Mouse (Mus musculus) neural tube, embryonic 10.5 days (tissue): ENCODE results near the gene Obscn.

ENCODE experiments used
- DNase-seq: peaks from one replicate; pipeline ENCODE4 v3.0.0-alpha.2; 2017; ENCODE audit warnings: low spot score; ENCODE audit errors: extremely low spot score

The Obscn gene

GRCm38 (mm10) chr11:59058025-59058424 lies 78.2 kb downstream of the Obscn start:
- no peak for DNase-seq

- DNase-seq: no peak
Observed at GRCm38 (mm10) chr11:59051031-59051430, 85.2 kb downstream of the Obscn start.

DNA sequence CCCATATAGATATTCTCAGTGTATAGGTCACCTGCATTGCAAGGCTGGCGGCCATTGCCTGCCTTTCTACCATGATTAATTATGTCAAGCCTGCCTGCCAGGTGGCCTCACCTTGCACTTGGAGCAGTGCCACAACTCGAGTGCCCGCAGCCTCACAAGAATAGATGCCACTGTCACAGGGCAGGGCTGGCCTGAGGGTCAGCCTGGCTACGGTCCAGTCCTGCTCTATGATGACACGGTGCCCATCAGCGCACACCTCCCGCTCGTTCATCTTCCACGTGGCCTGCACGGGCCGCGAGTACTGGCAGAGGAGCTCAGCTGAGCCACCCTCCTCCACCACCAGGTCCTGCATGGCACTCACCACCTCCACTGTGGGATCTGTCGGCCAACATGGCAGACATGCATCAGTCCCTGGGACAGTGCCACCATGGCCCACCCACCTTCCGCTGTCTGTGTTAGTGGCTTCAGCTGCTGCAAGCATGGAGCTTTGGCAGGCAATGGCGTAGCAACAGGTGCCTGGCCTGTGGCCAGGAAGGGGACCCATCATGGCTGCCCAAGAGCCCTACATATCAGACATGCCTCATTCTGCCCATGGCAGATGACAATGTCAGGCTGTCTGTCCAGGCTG lies 91.4 kb downstream of the Obscn start:
- no peak for DNase-seq

GRCm38 (mm10) chr11:59029003-59029402 lies 107.2 kb downstream of the Obscn start:
- no peak for DNase-seq

DNA sequence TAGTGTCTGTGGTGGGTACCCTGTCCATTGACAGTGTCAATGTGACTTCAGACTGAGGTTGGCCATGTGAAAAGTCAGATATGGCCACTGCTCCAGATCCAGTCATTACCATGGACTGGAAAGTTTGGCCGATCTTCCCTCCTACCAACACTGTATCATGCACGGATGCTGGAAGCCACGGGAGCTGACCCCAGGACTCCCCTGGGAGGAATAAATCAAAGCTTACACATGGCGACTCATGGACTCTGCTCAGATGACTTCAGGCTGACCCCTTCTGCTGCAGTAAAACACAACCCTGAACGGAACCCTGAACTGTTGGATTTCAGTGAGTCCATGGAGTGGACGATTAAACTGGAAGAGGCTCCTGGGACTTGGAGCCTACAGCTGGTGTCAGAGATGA lies 109.8 kb downstream of the Obscn start:
- DNase-seq: peak; percentile 14

DNA sequence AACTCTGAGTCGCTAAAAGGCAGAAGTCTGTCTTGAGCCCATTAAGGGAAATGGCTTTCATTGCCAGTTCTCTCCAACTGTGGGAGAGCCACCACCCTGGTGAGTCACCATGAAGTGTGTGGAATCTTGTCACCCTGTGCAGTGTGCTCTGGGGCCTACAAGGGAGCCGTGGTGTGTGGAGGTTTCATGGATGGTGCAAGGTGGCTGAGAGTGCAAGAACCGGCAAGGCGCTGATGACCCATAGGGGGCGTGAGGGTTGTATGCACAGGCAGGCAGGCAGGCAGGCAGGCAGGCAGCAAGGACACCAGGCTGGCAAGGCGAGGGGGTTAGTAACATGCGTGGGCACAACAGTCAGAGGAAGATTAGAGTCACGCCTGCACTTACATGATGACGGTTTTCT lies 121.2 kb downstream of the Obscn start:
- peak; percentile 23 for DNase-seq

DNA sequence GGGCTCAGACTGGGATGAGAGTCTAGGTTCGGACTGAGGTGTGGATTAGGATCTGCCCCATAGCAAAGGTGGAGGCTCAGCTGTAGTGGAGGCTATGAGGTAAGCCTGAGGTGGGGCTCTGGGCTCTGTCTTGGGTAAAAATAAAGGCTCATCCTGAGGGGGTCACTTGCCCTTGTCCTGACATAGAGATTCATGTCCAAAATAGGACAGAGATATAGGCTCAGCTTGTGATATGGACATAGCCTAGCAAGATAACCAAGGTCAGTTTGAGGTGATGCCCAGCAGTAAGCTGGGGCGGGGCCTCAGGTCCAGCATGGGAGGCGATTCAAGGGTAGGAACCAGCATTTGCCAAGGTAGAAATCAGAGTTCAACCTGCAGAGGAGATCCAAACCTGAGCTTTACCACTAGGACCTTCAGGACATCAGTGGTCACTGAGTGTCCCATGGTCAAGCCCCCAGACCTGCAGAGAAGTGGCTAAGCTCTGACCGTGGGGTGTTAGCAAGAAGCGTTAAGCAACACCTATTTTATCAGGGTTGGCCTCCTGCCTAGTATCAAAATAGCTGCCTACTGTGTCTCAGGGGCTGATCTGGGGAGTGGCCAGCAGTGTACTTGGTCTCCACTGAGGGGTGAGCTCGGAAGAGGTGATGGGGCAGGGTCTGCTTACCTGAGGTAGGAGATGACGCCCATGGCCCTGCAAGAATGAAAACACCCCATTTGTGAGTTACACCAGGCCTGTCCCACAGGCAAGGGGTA lies 133.7 kb downstream of the Obscn start:
- DNase-seq: no peak

GRCm38 (mm10) chr11:59000635-59001034 lies 135.6 kb downstream of the Obscn start:
- no peak for DNase-seq

GRCm38 (mm10) chr11:58999830-59000229 lies 136.4 kb downstream of the Obscn start:
- no peak for DNase-seq

GRCm38 (mm10) chr11:58999158-58999557 lies 137.0 kb downstream of the Obscn start:
- DNase-seq: no peak

DNA sequence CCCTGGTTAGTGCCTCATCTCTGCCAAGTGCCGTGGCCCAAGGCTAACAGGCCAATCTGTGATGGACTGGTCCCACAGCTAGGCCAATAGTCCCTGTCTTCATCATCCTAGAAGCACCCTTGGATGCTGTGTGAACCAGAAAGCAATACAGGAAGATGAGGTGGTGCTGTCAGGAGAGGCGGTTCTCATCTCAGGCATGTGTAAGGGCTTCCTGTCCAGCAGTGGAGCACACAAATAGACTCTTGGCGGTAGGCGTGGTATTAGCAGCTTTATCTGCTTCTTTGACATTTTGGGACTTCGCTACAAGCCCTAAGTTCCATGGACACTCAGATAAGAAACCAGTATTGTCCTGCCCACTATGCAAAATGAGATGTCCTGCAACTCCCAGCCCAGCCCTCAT lies 138.7 kb downstream of the Obscn start:
- no peak for DNase-seq

- no peak for DNase-seq
Observed at GRCm38 (mm10) chr11:58995807-58996370, 140.3 kb downstream of the Obscn start.

GRCm38 (mm10) chr11:58995061-58995806 lies 141.0 kb downstream of the Obscn start:
- DNase-seq: no peak

GRCm38 (mm10) chr11:58994337-58994826 lies 141.8 kb downstream of the Obscn start:
- peak; percentile 56 for DNase-seq

- DNase-seq: no peak
Observed at GRCm38 (mm10) chr11:58993091-58993670, 143.0 kb downstream of the Obscn start.

DNA sequence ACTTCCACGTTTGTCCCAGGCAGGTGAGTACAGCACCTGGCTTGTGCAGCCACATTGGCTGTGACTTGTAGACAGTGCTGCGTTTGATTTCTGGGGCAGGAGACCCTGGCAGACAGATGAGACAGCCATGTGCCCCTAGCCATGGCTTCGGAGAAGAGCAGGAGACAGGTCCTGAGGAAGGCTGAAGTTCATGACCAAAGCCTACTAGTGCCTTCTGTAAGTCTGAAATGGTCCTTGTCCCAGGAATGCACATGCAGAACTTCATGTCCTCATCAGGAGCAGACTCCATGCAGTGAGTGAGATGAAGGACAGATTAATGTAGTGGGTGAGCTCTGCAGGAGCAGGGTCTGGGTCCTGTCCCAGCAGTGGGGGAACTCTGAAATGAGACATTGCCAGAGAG lies 144.3 kb downstream of the Obscn start:
- DNase-seq: no peak

GRCm38 (mm10) chr11:58990794-58991193 lies 145.4 kb downstream of the Obscn start:
- DNase-seq: no peak

DNA sequence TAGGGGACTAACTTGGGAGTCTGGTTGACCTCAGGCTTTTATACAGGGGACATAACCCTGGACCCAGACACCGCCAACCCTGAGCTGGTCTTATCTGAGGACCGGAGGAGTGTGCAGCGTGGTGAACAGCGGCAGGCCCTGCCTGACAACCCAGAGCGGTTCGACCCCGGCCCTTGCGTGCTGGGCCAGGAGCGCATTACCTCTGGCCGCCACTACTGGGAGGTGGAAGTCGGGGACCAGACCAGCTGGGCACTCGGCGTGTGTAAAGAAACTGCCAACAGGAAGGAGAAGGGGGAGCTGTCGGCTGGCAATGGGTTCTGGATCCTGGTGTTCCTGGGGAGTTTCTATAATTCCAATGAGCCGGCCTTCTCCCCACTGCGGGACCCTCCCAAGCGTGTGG lies 146.1 kb downstream of the Obscn start:
- no peak for DNase-seq

DNA sequence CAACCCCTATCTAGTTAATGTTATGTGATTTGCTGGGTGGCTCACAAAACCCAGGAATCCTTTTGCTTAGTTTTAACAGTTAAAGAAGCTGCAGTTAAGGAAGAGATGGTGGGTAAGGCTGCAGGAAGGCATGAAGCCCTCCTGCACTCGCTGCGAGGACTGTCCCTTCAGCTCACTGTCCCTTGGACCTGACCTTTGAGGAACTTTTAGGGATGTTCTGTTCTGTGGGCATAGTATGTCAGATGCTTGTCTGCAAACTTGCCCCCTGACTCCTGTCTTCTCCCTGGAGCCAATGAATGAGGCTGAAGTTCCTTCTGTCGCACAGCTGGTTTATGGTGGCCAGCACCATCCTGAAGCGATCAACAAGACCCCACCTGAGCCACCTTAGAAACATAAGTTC lies 147.0 kb downstream of the Obscn start:
- no peak for DNase-seq

DNA sequence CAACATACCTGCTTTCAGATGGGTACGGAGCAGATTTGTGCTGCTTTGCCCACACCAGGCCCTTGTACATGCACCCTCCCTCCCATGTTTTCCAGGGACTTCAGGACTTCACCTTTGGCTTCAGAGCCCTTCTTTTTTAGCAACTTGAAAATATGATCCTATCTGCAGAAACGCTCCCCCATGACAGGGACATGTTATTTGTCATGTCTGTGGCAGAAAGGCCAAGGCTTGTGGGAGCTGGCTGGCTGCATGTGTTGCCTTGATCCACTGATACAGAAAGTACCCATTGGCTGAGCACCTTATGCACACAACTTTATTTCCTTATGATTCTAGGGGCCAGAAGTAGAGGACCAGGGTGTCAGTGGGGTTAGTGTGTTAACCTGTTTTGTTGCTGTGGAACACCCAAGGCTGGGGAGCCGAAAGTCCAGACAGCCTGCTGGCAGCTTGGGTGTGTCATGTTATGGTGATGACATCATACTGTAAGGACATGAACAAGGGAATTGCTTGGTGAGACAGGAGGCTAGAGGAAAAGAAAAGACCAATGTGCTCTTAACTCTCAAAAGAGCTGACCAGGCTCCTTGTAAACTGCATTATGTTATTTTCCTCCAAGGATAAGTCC lies 150.8 kb downstream of the Obscn start:
- DNase-seq: no peak

- no peak for DNase-seq
Observed at GRCm38 (mm10) chr11:58984657-58985056, 151.5 kb downstream of the Obscn start.
